ENCODE assay signal across 10 mouse cellular contexts in genomic region chr8:64777925-64778324, GRCm38 (mm10). TPM values are rescaled to one million over a fixed set of nuclear protein-coding genes. Genes with fewer than 3 reads are reported as not detected.
DNase-seq lines count a peak whose midpoint lies in the region; ATAC-seq and TF ChIP-seq lines count a peak whose summit lies in the region.
"Had no signal": no experiment of that assay in that cellular context is flagged by ENCODE, and none has a peak within 500 bp of the region (broad histone marks: within the 10 kb centered on the region; RNA-seq: fewer than 3 reads in every experiment).

No protein-coding gene starts in this region.

- H3K27me3 ChIP-seq in liver, embryonic 16.5 days (ENCODE audit: control insufficient read depth, insufficient read depth, low read depth, low read length): no peaks in the 10 kb centered on the region
- H3K27me3 ChIP-seq: heart, embryonic 15.5 days had no signal

- no peaks in the 10 kb centered on the region for H3K9me3 ChIP-seq in ES-E14 (ENCODE audit: control insufficient read depth, insufficient read depth, low read depth, low read length)
- H3K9me3 ChIP-seq in liver, embryonic 16.5 days (replicated peaks; ENCODE audit: control insufficient read depth, low read length): no peaks in the 10 kb centered on the region
- H3K9me3 ChIP-seq: heart, embryonic 15.5 days had no signal

- peaks cover 2% of the 10 kb centered on the region; the same call in 1 of the 2 replicates for H3K36me3 ChIP-seq in ES-E14 (ENCODE audit: control insufficient read depth, insufficient read depth, low read length, poor library complexity, severe bottlenecking)
- no peaks in the 10 kb centered on the region for H3K36me3 ChIP-seq in liver, embryonic 16.5 days (ENCODE audit: control insufficient read depth, insufficient read depth)
- H3K36me3 ChIP-seq: heart, embryonic 15.5 days had no signal

- in situ Hi-C loops in ES-E14 (cut with MboI; ENCODE audit: low sequenced_read_pairs in 2 of 2, unreplicated experiment in 2 of 2): no loop called here

- H3K9ac ChIP-seq in ES-E14 (ENCODE audit: insufficient read depth, low read depth, low read length, poor library complexity, severe bottlenecking): no peak overlapping the region
- no peak overlapping the region for H3K9ac ChIP-seq in liver, embryonic 16.5 days (ENCODE audit: low read depth, low read length)
- H3K9ac ChIP-seq: heart, embryonic 15.5 days had no signal

- peak; percentile 4 for DNase-seq in embryo, embryonic 10.5 days (ENCODE audit: low spot score)
- no peak for DNase-seq in embryo, embryonic 9.5 days (ENCODE audit: extremely low spot score)
- no peak for DNase-seq in layer of hippocampus, adult 2 months (ENCODE audit: low spot score in 2 of 2)
- no peak for DNase-seq in layer of hippocampus, adult 8-10 months (ENCODE audit: low spot score in 2 of 2)
- DNase-seq in ES-E14 (ENCODE audit: low read depth, low spot score): peak; percentile 24
- no peak for DNase-seq in thymus, postnatal 36 days
- no peak for DNase-seq in heart, adult 9 months (ENCODE audit: low spot score in 2 of 2)
- DNase-seq: right cerebral cortex, postnatal 4 days had no signal

- H3K4me2 ChIP-seq in liver, embryonic 16.5 days (ENCODE audit: low read depth, low read length): no peak overlapping the region
- H3K4me2 ChIP-seq: heart, embryonic 15.5 days had no signal

- peak; percentile 27; the same call in 1 of the 2 replicates for ATAC-seq in liver, embryonic 16.5 days (ENCODE audit: low read depth)

- peaks cover 6 to 8% of the 10 kb centered on the region in 2 experiments; a peak in 3 of 4 replicates for H3K4me1 ChIP-seq in ES-E14 (ENCODE audit: control insufficient read depth in 2 of 2, insufficient read depth in 2 of 2, low read length in 2 of 2, poor library complexity in 1 of 2)
- H3K4me1 ChIP-seq in liver, embryonic 16.5 days (ENCODE audit: control insufficient read depth, low read depth, low read length): peaks cover 6% of the 10 kb centered on the region; the same call in 1 of the 2 replicates
- H3K4me1 ChIP-seq: heart, embryonic 15.5 days had no signal

- peak; percentile 59 for TF ChIP-seq CTCF in layer of hippocampus, adult 2 months (conservative IDR thresholded peaks at IDR 0.05)

- H3K27ac ChIP-seq in layer of hippocampus, adult 2 months: peak overlapping the region; percentile 28; the same call in 1 of the 2 replicates
- H3K27ac ChIP-seq in ES-E14 (ENCODE audit: insufficient read depth, low read depth, low read length, poor library complexity, severe bottlenecking): no peak overlapping the region
- no peak overlapping the region for H3K27ac ChIP-seq in liver, embryonic 16.5 days (ENCODE audit: low read length)
- H3K27ac ChIP-seq: heart, embryonic 15.5 days had no signal

- 70% methylated on average over 9 of the region's 9 CpGs for WGBS in liver, embryonic 16.5 days (ENCODE audit: insufficient replicate concordance)

- H3K4me3 ChIP-seq in layer of hippocampus, adult 2 months: no peak overlapping the region
- peak overlapping the region; percentile 1 to 18; a peak in 2 of 4 replicates for H3K4me3 ChIP-seq in ES-E14 (ENCODE audit: insufficient read depth in 1 of 2, low read depth in 1 of 2, low read length in 2 of 2, poor library complexity in 1 of 2, severe bottlenecking in 1 of 2)
- no peak overlapping the region for H3K4me3 ChIP-seq in liver, embryonic 16.5 days (ENCODE audit: low read depth, low read length)
- H3K4me3 ChIP-seq: heart, embryonic 15.5 days had no signal

TF ChIP-seq in ES-E14, 5 proteins besides CTCF, POLR2A, EP300 and RAD21:
- TF ChIP-seq MAFK (IDR thresholded peaks at IDR 0.05; ENCODE audit: insufficient read depth, low read depth, low read length): no peak

RNA-seq across cellular contexts. Expression of gene Msmo1, which starts 44.3 kb away (rescaled TPM):
- 10 to 100 TPM; 85.9 to 86.4 TPM for total RNA-seq in layer of hippocampus, adult 2 months (2021)
- total RNA-seq in layer of hippocampus, adult 8-10 months (2022): 100 to 1,000 TPM in 2 of 4 experiments, 10 to 100 TPM in 2; 70.7 to 134 (median 105) TPM
- total RNA-seq in ES-E14 (2012; rRNA removed): 83.7 and 108 TPM in 2 replicates
- polyA plus RNA-seq in liver, embryonic 16.5 days (2015; fragmentation: Nextera tagmentation; extraction: Ambion mirVana): 111 and 135 TPM in 2 replicates

Comparison
In these comparisons a context has a peak if more than half of its experiments do, and no peak if none do; other contexts are left out.
1. DNase-seq: peak in embryo, embryonic 10.5 days (single experiment) and ES-E14 (single experiment); none in embryo, embryonic 9.5 days (single experiment), layer of hippocampus, adult 2 months (0 of 2), layer of hippocampus, adult 8-10 months (0 of 2), thymus, postnatal 36 days (0 of 2) and heart, adult 9 months (0 of 2).
2. H3K4me3 ChIP-seq: peak in ES-E14 (2 of 2); none in layer of hippocampus, adult 2 months (single experiment) and liver, embryonic 16.5 days (single experiment).